In genomic region chr2:150558568-150558967, GRCm38 (mm10) we compare ENCODE assay signal across 9 mouse cellular contexts. TPM values are rescaled to one million over a fixed set of nuclear protein-coding genes. Genes with fewer than 3 reads are reported as not detected.
DNase-seq lines count a peak whose midpoint lies in the region; TF ChIP-seq lines count a peak whose summit lies in the region.
"Had no signal": no experiment of that assay in that cellular context is flagged by ENCODE, and none has a peak within 500 bp of the region (broad histone marks: within the 10 kb centered on the region; RNA-seq: fewer than 3 reads in every experiment).

No protein-coding gene starts in this region.

- H3K4me1 ChIP-seq in cerebellum, adult 2 months (ENCODE audit: control insufficient read depth, insufficient read depth, low read length), result no peaks in the 10 kb centered on the region
- H3K4me1 ChIP-seq in liver, adult 2 months (ENCODE audit: control insufficient read depth, insufficient read depth, low read length), result no peaks in the 10 kb centered on the region

- H3K9ac ChIP-seq in liver, adult 2 months (ENCODE audit: low read depth, low read length), result no peak overlapping the region

- WGBS in cerebellum, adult 2 months, result 55% methylated on average over 3 of the region's 3 CpGs
- 51% methylated on average over 3 of the region's 3 CpGs for WGBS in liver, adult 2 months

- intact Hi-C loops in left cerebral cortex, postnatal 25 days (cut with DNase I), result no loop called here

- H3K79me2 ChIP-seq in liver, adult 2 months (ENCODE audit: control insufficient read depth, insufficient read depth, low read length), result no peaks in the 10 kb centered on the region

- TF ChIP-seq CTCF in cerebellum, adult 2 months (IDR thresholded peaks at IDR 0.05; ENCODE audit: borderline replicate concordance, insufficient read depth, low read depth, low read length), result peak; percentile 12; the same call in 1 of the 2 replicates
- TF ChIP-seq CTCF in liver, adult 2 months (IDR thresholded peaks at IDR 0.05; ENCODE audit: low read depth, low read length), result no peak

- no peak for TF ChIP-seq POLR2A in cerebellum, adult 2 months (IDR thresholded peaks at IDR 0.05; ENCODE audit: borderline replicate concordance, insufficient read depth, low read length)
- no peak for TF ChIP-seq POLR2A in liver, adult 2 months (IDR thresholded peaks at IDR 0.05; ENCODE audit: extremely low read depth, insufficient read depth, low read length)

- no peak overlapping the region for H3K4me3 ChIP-seq in cerebellum, adult 2 months (replicated peaks; ENCODE audit: insufficient read depth, low read depth, low read length)
- H3K4me3 ChIP-seq in liver, adult 2 months (ENCODE audit: insufficient read depth, low read depth, low read length), result no peak overlapping the region

- no peaks in the 10 kb centered on the region for H3K36me3 ChIP-seq in liver, adult 2 months (ENCODE audit: control insufficient read depth, insufficient read depth, low read length)

- H3K27ac ChIP-seq in cerebellum, adult 2 months (ENCODE audit: insufficient read depth, low read length), result no peak overlapping the region
- H3K27ac ChIP-seq in liver, adult 2 months (replicated peaks; ENCODE audit: insufficient read depth, low read depth, low read length), result no peak overlapping the region
- H3K27ac ChIP-seq: macrophage had no signal

- no peaks in the 10 kb centered on the region for H3K27me3 ChIP-seq in cerebellum, adult 2 months (ENCODE audit: control insufficient read depth, insufficient read depth, low read length)
- no peaks in the 10 kb centered on the region for H3K27me3 ChIP-seq in liver, adult 2 months (ENCODE audit: control insufficient read depth, insufficient read depth, low read length)

- DNase-seq in cerebellum, adult 2 months, result no peak
- DNase-seq in cerebellum, adult 11 months, result no peak
- peak; percentile 25 for DNase-seq in liver, adult 2 months (ENCODE audit: extremely low read depth, low read depth, low spot score)
- DNase-seq in liver, result no peak
- peak; percentile 43 for DNase-seq in embryo, embryonic 10 days (ENCODE audit: low spot score)
- peak; percentile 35 to 52 for DNase-seq in left cerebral cortex, postnatal 25 days (ENCODE audit: low spot score in 2 of 2)
- DNase-seq in retina, postnatal 7 days (ENCODE audit: low read depth, low spot score), result peak; percentile 6
- no peak for DNase-seq in testis, postnatal 10 days (ENCODE audit: low spot score)

RNA-seq across cellular contexts. Expression of gene Cst7, which starts 11.6 kb away (rescaled TPM):
- polyA plus RNA-seq in cerebellum, adult 2 months (2012; rRNA removed), result 0.29 TPM in 1 of 2 replicates, not detected in the other
- total RNA-seq in liver, adult 2 months (2014; rRNA removed), result not detected in 2 replicates
- 0.27 TPM in 1 of 2 replicates, not detected in the other for polyA plus RNA-seq in liver, adult 2 months (2012; rRNA removed)
- total RNA-seq in left cerebral cortex, postnatal 25 days (2021), result not detected

RNA-seq across cellular contexts. Expression of gene Apmap, which starts 49.8 kb away (rescaled TPM):
- 83.3 and 92.0 TPM in 2 replicates for polyA plus RNA-seq in cerebellum, adult 2 months (2012; rRNA removed)
- 37.2 and 42.9 TPM in 2 replicates for total RNA-seq in liver, adult 2 months (2014; rRNA removed)
- polyA plus RNA-seq in liver, adult 2 months (2012; rRNA removed), result 23.5 and 42.7 TPM in 2 replicates
- total RNA-seq in left cerebral cortex, postnatal 25 days (2021), result 10 to 100 TPM; 54.3 to 57.0 TPM

Comparison
In these comparisons a context has a peak if more than half of its experiments do, and no peak if none do; other contexts are left out.
1. DNase-seq: peak in liver, adult 2 months (single experiment), embryo, embryonic 10 days (single experiment), left cerebral cortex, postnatal 25 days (2 of 2) and retina, postnatal 7 days (single experiment); none in cerebellum, adult 2 months (0 of 2), cerebellum, adult 11 months (single experiment), liver (single experiment) and testis, postnatal 10 days (single experiment).